Mouse (Mus musculus) brain, embryonic 14.5 days (tissue): Measurements from ENCODE around the gene Mthfd1l. TPM values are rescaled to one million over a fixed set of nuclear protein-coding genes. Genes with fewer than 3 reads are reported as not detected.
A peak's percentile ranks its signal among the peaks of the same experiment; 100 is the strongest.

Source experiments
- DNase-seq: peaks from one replicate; pipeline ENCODE4 v3.0.0-alpha.2; 2011; ENCODE audit warnings: low read depth
- CTCF ChIP-seq: fragments of 200-500 bp; IDR thresholded peaks from 2 replicates; pipeline ENCODE4 v1.5.1; 2012; ENCODE audit warnings: inconsistent platforms, mild to moderate bottlenecking, moderate library complexity, borderline replicate concordance; ENCODE audit not compliant: insufficient read depth, insufficient read length; ENCODE audit errors: extremely low read depth
- POLR2A ChIP-seq: fragments of 200-500 bp; IDR thresholded peaks from 2 replicates; pipeline ENCODE4 v1.6.1; 2012; ENCODE audit warnings: mild to moderate bottlenecking, inconsistent platforms, borderline replicate concordance; ENCODE audit not compliant: poor library complexity, insufficient read depth, insufficient read length, severe bottlenecking; ENCODE audit errors: extremely low read depth
- polyA plus RNA-seq: library from polyadenylated mRNA; depleted of rRNA; stranded (reverse); fragments of >200 nt; gene quantifications from 2 replicates; pipeline ENCODE4 v1.2.3, GENCODE M21; 2012

Mthfd1l gene
- polyA plus RNA-seq, 1 experiment, result 5.3 TPM

- TF ChIP-seq CTCF (no peak), POLR2A (no peak)
- peak; percentile 52 for DNase-seq
These were observed 6.0 kb downstream of the Mthfd1l start for GRCm38 (mm10) chr10:3978792-3979488.

- no peak for DNase-seq
- TF ChIP-seq POLR2A (no peak), CTCF (no peak)
These were observed 7.3 kb downstream of the Mthfd1l start for GRCm38 (mm10) chr10:3980231-3980630.

DNA sequence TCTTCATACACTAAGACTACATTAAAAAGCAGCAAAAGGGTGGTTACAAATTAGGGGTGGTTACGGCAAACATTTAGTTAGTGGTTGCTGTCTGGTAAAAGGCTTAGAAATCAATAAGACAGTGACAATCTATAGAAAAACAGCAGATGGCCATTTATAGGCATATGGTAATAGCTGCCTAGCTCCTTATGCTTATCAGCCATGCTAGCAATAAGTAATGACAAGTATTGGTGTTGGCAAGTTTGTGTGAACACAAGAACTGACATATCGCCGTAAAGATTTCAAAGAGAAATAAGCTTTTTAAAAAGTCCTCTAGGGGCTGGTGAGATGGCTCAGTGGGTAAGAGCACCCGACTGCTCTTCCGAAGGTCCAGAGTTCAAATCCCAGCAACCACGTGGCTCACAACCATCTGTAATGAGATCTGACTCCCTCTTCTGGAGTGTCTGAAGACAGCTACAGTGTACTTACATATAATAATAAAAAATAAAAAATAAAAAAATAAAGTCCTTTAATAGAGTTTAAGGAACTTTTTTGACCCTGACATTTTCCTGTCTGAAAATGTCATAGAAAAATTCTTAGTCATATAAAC lies 17.5 kb downstream of the Mthfd1l start:
- DNase-seq, result peak; percentile 54
- no peak for TF ChIP-seq POLR2A
- no peak for TF ChIP-seq CTCF

- no peak for DNase-seq
- TF ChIP-seq CTCF, result no peak
- no peak for TF ChIP-seq POLR2A
These were observed 20.6 kb downstream of the Mthfd1l start for GRCm38 (mm10) chr10:3993365-3994102.

- DNase-seq, result no peak
- TF ChIP-seq CTCF (peak; percentile 12; the same call in 1 of the 2 replicates), POLR2A (no peak)
These were observed 22.4 kb downstream of the Mthfd1l start for GRCm38 (mm10) chr10:3995277-3995676.

GRCm38 (mm10) chr10:3996170-3996876 lies 23.4 kb downstream of the Mthfd1l start:
- DNase-seq, result peak; percentile 97
- TF ChIP-seq POLR2A (no peak), CTCF (peak; percentile 88)

GRCm38 (mm10) chr10:3997851-3998426 lies 25.0 kb downstream of the Mthfd1l start:
- no peak for DNase-seq
- no peak for TF ChIP-seq CTCF
- TF ChIP-seq POLR2A, result no peak

DNA sequence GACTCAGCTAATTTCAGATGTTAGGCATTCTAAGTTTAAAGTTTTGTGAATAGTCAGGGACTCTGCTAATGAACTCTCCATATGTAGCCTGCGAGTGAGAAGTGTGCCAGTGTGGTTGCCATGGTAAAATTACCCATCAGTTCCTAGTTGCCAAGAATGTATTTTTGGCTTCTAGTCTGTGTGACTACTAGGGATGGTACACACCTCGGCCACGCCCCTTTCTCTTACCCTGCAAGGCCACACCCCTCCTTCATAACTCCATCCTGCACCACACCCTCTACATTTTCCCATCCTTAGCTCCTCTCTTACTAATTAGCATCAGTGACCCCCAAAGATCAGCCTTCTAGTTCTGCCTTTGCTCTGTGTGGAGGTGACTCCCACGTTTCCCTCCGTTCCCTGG lies 29.8 kb downstream of the Mthfd1l start:
- TF ChIP-seq CTCF (no peak), POLR2A (no peak)
- peak; percentile 49 for DNase-seq

DNA sequence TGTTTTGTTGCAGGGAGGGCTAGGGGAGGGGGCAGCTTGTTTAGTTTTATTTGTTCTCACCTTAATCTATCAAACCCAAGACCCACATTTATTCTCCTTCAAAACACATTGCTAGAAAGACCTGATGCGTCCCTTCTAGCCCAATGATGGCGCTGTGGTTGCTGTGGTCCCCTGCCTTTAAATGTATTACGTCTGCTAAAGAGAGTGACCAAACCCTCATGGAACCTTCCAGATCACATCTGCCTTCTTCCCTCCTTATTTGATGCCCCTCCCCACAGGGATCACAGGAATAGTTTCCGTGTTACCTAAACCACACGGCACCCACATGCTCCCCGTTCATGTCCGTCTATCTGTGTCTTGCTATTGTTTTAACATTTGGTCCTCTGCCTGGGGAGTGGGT lies 32.3 kb downstream of the Mthfd1l start:
- no peak for DNase-seq
- no peak for TF ChIP-seq CTCF
- no peak for TF ChIP-seq POLR2A

DNA sequence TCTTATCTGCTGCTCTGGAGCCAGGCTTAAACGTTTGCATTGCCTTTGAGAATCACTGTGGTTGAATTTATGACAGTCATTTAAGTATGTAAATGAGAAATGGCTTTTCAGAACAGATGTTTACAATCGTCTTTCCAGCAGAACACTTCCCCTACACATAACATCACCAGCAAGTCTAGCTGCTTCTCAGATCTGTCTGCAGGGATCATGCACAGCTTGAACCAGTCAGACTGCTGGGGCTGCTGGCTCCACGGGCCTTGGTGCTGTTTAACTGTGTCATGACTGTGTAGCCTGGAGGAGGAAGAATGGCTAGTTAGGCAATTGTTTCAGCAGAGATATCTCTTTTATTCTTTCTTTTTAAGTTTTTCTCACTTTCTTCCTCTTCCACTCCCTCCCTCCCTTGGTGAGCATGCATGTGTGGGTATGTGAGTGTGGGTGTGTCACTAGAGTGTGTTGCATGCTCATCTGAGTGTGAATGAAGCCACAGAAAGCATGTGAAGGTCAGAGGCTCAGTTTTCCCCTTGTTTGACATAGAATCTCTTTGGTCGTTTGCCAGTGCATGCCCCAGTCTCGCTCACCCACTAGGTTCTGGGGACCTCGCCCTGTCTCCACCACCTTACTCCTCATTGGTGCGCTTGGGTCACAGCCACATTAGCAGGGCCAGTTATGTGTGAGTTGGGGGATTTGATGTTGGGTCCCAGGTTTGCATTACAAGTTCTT lies 33.5 kb downstream of the Mthfd1l start:
- peak; percentile 33 for DNase-seq
- TF ChIP-seq CTCF (no peak), POLR2A (no peak)

GRCm38 (mm10) chr10:4022628-4023303 lies 49.8 kb downstream of the Mthfd1l start:
- no peak for TF ChIP-seq POLR2A
- no peak for DNase-seq

- TF ChIP-seq CTCF, result no peak
- no peak for TF ChIP-seq POLR2A
These were observed 53.7 kb downstream of the Mthfd1l start for GRCm38 (mm10) chr10:4026616-4027015.

More at GRCm38 (mm10) chr10:4026616-4027015, 53.7 kb downstream of the Mthfd1l start:
- DNase-seq, result no peak
